Mouse (Mus musculus) forebrain, embryonic 16.5 days (tissue): Measurements from ENCODE around the gene Fkbp4. TPM values are rescaled to one million over a fixed set of nuclear protein-coding genes. Genes with fewer than 3 reads are reported as not detected.

ENCODE experiments used
- ATAC-seq: fragments of 200-750 bp; cut with Nextera tagmentation; 2 replicates; pipeline ENCODE4 v1.8.0; 2017; ENCODE audit warnings: mild to moderate bottlenecking, moderate library complexity
- H3K27ac ChIP-seq: fragments of 300-500 bp; sonication (generic); 2 replicates; pipeline ENCODE4 v1.5.1; 2014; ENCODE audit warnings: low read length, control low read depth
- H3K27me3 ChIP-seq: fragments of 300-500 bp; sonication (generic); replicated peaks from 2 replicates; pipeline ENCODE4 v1.6.1; 2014; ENCODE audit warnings: low read length; ENCODE audit not compliant: control insufficient read depth, insufficient read depth
- H3K36me3 ChIP-seq: fragments of 300-500 bp; sonication (generic); 2 replicates; pipeline ENCODE4 v1.6.1; 2014; ENCODE audit not compliant: control insufficient read depth, insufficient read depth
- H3K4me1 ChIP-seq: fragments of 300-500 bp; sonication (generic); replicated peaks from 2 replicates; pipeline ENCODE4 v1.6.1; 2014; ENCODE audit warnings: low read length; ENCODE audit not compliant: control insufficient read depth, insufficient read depth
- H3K4me2 ChIP-seq: fragments of 300-500 bp; sonication (generic); 2 replicates; pipeline ENCODE4 v1.6.1; 2014; ENCODE audit warnings: mild to moderate bottlenecking, low read length, control low read depth
- H3K4me3 ChIP-seq: fragments of 300-500 bp; sonication (generic); replicated peaks from 2 replicates; pipeline ENCODE4 v1.5.1; 2014; ENCODE audit warnings: mild to moderate bottlenecking, low read length, control low read depth
- H3K9ac ChIP-seq: fragments of 300-500 bp; sonication (generic); replicated peaks from 2 replicates; pipeline ENCODE4 v1.6.1; 2014; ENCODE audit warnings: low read depth, low read length, control low read depth
- H3K9me3 ChIP-seq: fragments of 300-500 bp; sonication (generic); 2 replicates; pipeline ENCODE4 v1.6.1; 2016; ENCODE audit warnings: low read length; ENCODE audit not compliant: control insufficient read depth
- WGBS: fragments of 180-500 bp; shearing (Covaris S2); extraction: QIAGEN DNeasy Blood & Tissue Kit; methylation state at CpG from one replicate; pipeline ENCODE4 v1.1.7; 2014; 5-methylcytosine and 5-hydroxymethylcytosine counted together
- polyA plus RNA-seq: library from polyadenylated mRNA; unstranded; fragments of >200 nt; fragmentation: Nextera tagmentation; extraction: Ambion mirVana; gene quantifications from 2 replicates; pipeline ENCODE4 v1.2.1, GENCODE M21; 2015

Fkbp4 gene
- polyA plus RNA-seq, 1 experiment from 2014 or later: 428 TPM

- 79% methylated on average over 4 of the region's 4 CpGs for WGBS
Observed at GRCm38 (mm10) chr6:128464996-128465395, 26.5 kb upstream of the Fkbp4 start.

GRCm38 (mm10) chr6:128461606-128462005 lies 23.1 kb upstream of the Fkbp4 start:
- no peaks in the 10 kb centered on the region for H3K27me3 ChIP-seq
- H3K4me1 ChIP-seq: peaks cover 5% of the 10 kb centered on the region; the same call in 1 of the 2 replicates
- no peaks in the 10 kb centered on the region for H3K9me3 ChIP-seq
- H3K36me3 ChIP-seq: no peaks in the 10 kb centered on the region
- H3K9ac ChIP-seq: no peak overlapping the region
- H3K4me2 ChIP-seq: no peak overlapping the region
- no peak for ATAC-seq
- no peak overlapping the region for H3K4me3 ChIP-seq
- no peak overlapping the region for H3K27ac ChIP-seq

More at GRCm38 (mm10) chr6:128464996-128465395, 26.5 kb upstream of the Fkbp4 start:
- Histone ChIP-seq H3K4me3 (no peak overlapping the region), H3K36me3 (no peaks in the 10 kb centered on the region), H3K27me3 (no peaks in the 10 kb centered on the region), H3K9me3 (no peaks in the 10 kb centered on the region), H3K9ac (no peak overlapping the region), H3K4me2 (no peak overlapping the region), H3K4me1 (peaks cover 5% of the 10 kb centered on the region; the same call in 1 of the 2 replicates), H3K27ac (no peak overlapping the region)
- ATAC-seq: no peak

GRCm38 (mm10) chr6:128460729-128461503 lies 22.4 kb upstream of the Fkbp4 start:
- H3K27me3 ChIP-seq: no peaks in the 10 kb centered on the region
- no peak overlapping the region for H3K4me2 ChIP-seq
- no peak overlapping the region for H3K9ac ChIP-seq
- no peak overlapping the region for H3K27ac ChIP-seq
- 72% methylated on average over 14 of the region's 14 CpGs for WGBS
- H3K9me3 ChIP-seq: no peaks in the 10 kb centered on the region
- no peak overlapping the region for H3K4me3 ChIP-seq
- peaks cover 1% of the 10 kb centered on the region; the same call in 1 of the 2 replicates for H3K4me1 ChIP-seq
- no peak for ATAC-seq
- no peaks in the 10 kb centered on the region for H3K36me3 ChIP-seq

- Histone ChIP-seq H3K9me3 (no peaks in the 10 kb centered on the region), H3K4me3 (no peak overlapping the region), H3K4me1 (no peaks in the 10 kb centered on the region), H3K27ac (no peak overlapping the region), H3K36me3 (no peaks in the 10 kb centered on the region), H3K9ac (no peak overlapping the region), H3K27me3 (no peaks in the 10 kb centered on the region), H3K4me2 (no peak overlapping the region)
- 35% methylated on average over 2 of the region's 2 CpGs for WGBS
- no peak for ATAC-seq
Observed at GRCm38 (mm10) chr6:128460321-128460720, 21.8 kb upstream of the Fkbp4 start.

- 89% methylated on average over 5 of the region's 5 CpGs for WGBS
Observed at GRCm38 (mm10) chr6:128457186-128457585, 18.7 kb upstream of the Fkbp4 start.

GRCm38 (mm10) chr6:128455835-128456605 lies 17.5 kb upstream of the Fkbp4 start:
- Histone ChIP-seq H3K36me3 (no peaks in the 10 kb centered on the region), H3K4me2 (no peak overlapping the region), H3K27me3 (no peaks in the 10 kb centered on the region), H3K9ac (no peak overlapping the region), H3K4me3 (no peak overlapping the region), H3K9me3 (no peaks in the 10 kb centered on the region), H3K4me1 (no peaks in the 10 kb centered on the region), H3K27ac (no peak overlapping the region)
- WGBS: 80% methylated on average over 12 of the region's 12 CpGs
- no peak for ATAC-seq

More at GRCm38 (mm10) chr6:128457186-128457585, 18.7 kb upstream of the Fkbp4 start:
- no peak for ATAC-seq
- H3K36me3 ChIP-seq: no peaks in the 10 kb centered on the region
- H3K9me3 ChIP-seq: no peaks in the 10 kb centered on the region
- H3K27ac ChIP-seq: no peak overlapping the region
- no peak overlapping the region for H3K4me3 ChIP-seq
- no peaks in the 10 kb centered on the region for H3K27me3 ChIP-seq
- no peak overlapping the region for H3K9ac ChIP-seq
- H3K4me2 ChIP-seq: no peak overlapping the region
- H3K4me1 ChIP-seq: no peaks in the 10 kb centered on the region

- H3K27me3 ChIP-seq: no peaks in the 10 kb centered on the region
- 98% methylated on average over 5 of the region's 5 CpGs for WGBS
Observed at GRCm38 (mm10) chr6:128447063-128447462, 8.6 kb upstream of the Fkbp4 start.

GRCm38 (mm10) chr6:128445761-128446535 lies 7.5 kb upstream of the Fkbp4 start:
- ATAC-seq: peak; percentile 77
- H3K9me3 ChIP-seq: no peaks in the 10 kb centered on the region
- peaks cover 8% of the 10 kb centered on the region for H3K4me1 ChIP-seq
- H3K9ac ChIP-seq: no peak overlapping the region
- no peak overlapping the region for H3K27ac ChIP-seq
- no peaks in the 10 kb centered on the region for H3K36me3 ChIP-seq
- WGBS: 9% methylated on average over 14 of the region's 14 CpGs
- no peak overlapping the region for H3K4me3 ChIP-seq
- H3K4me2 ChIP-seq: peak overlapping the region; percentile 37
- no peaks in the 10 kb centered on the region for H3K27me3 ChIP-seq

More at GRCm38 (mm10) chr6:128447063-128447462, 8.6 kb upstream of the Fkbp4 start:
- Histone ChIP-seq H3K9me3 (no peaks in the 10 kb centered on the region), H3K27ac (no peak overlapping the region), H3K9ac (no peak overlapping the region), H3K4me2 (no peak overlapping the region), H3K4me3 (no peak overlapping the region), H3K4me1 (peaks cover 8% of the 10 kb centered on the region), H3K36me3 (no peaks in the 10 kb centered on the region)
- no peak for ATAC-seq

GRCm38 (mm10) chr6:128440238-128440637 lies 1.8 kb upstream of the Fkbp4 start:
- no peak for ATAC-seq
- H3K4me3 ChIP-seq: no peak overlapping the region
- no peak overlapping the region for H3K9ac ChIP-seq
- 91% methylated on average over 2 of the region's 2 CpGs for WGBS
- no peak overlapping the region for H3K4me2 ChIP-seq
- H3K4me1 ChIP-seq: peaks cover 16% of the 10 kb centered on the region
- H3K27ac ChIP-seq: no peak overlapping the region
- no peaks in the 10 kb centered on the region for H3K27me3 ChIP-seq
- H3K36me3 ChIP-seq: peaks cover 6% of the 10 kb centered on the region
- no peaks in the 10 kb centered on the region for H3K9me3 ChIP-seq
